Mouse (Mus musculus) cortical plate, adult 2 months (tissue): ENCODE measurements around the gene Hexim1.

Source experiments
- CTCF ChIP-seq: fragments of 200-500 bp; IDR thresholded peaks from 2 replicates; pipeline ENCODE4 v1.5.1; 2011; ENCODE audit warnings: mild to moderate bottlenecking, control low read depth, low read length; ENCODE audit not compliant: insufficient read depth; ENCODE audit errors: extremely low read depth
- POLR2A ChIP-seq: fragments of 200-500 bp; IDR thresholded peaks from 2 replicates; pipeline ENCODE4 v1.6.1; 2011; ENCODE audit warnings: mild to moderate bottlenecking, low read length, control low read depth; ENCODE audit not compliant: insufficient read depth; ENCODE audit errors: extremely low read depth

GRCm38 (mm10) chr11:103168690-103169390, 52.8 kb downstream of the Hexim1 start:
- TF ChIP-seq CTCF (peak; percentile 99), POLR2A (no peak)
